Mouse (Mus musculus): Measurements from ENCODE around the gene Tectb. TPM values are rescaled to one million over a fixed set of nuclear protein-coding genes. Genes with fewer than 3 reads are reported as not detected.
"Not testable (repeated sequence)": the region's sequence is repeated elsewhere in the genome, so short reads cannot be mapped to it uniquely, and the experiment has no call there.

Tectb gene
- polyA plus RNA-seq, 1 experiment from 2014 or later = not detected

- 59% methylated on average over 11 of the region's 11 CpGs for WGBS
- ATAC-seq (replicated peaks; ENCODE audit: extremely low read depth, insufficient read depth, low FRiP score) = no peak
- Histone ChIP-seq H3K27ac (ENCODE audit: low read length) (no peak overlapping the region), H3K4me2 (ENCODE audit: low read depth, low read length) (no peak overlapping the region), H3K4me3 (ENCODE audit: low read length) (no peak overlapping the region), H3K9ac (ENCODE audit: low read length) (no peak overlapping the region), H3K36me3 (ENCODE audit: control insufficient read depth, insufficient read depth) (no peaks in the 10 kb centered on the region), H3K9me3 (replicated peaks; ENCODE audit: control insufficient read depth, low read length) (no peaks in the 10 kb centered on the region), H3K4me1 (ENCODE audit: control insufficient read depth, insufficient read depth, low read length) (peaks cover 4% of the 10 kb centered on the region; the same call in 1 of the 2 replicates), H3K27me3 (ENCODE audit: control insufficient read depth, insufficient read depth, low read length) (no peaks in the 10 kb centered on the region)
These were observed 36.9 kb upstream of the Tectb start for GRCm38 (mm10) chr19:55143391-55144300.

DNA sequence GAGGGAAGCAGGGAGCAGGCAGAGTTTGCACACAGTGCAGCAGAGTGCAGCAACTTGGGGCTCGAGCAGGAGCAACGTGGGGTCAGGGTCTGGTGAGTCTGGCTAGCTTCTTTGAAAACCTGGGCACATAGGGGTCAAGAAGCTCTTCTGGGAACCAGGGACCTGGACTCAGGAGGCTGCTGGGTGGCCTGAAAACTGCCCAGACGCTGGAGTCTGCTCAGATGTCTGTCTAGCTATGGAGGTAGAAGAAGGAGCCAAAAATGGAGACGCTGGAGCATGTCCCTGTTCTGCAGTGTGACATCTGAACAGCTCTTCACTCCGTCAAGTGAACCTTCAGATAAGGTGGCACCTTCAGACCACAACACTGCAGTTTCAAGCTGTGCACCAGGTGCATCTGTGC, 35.8 kb upstream of the Tectb start:
- ATAC-seq (replicated peaks; ENCODE audit: extremely low read depth, insufficient read depth, low FRiP score) = no peak
- Histone ChIP-seq H3K9ac (ENCODE audit: low read length) (no peak overlapping the region), H3K9me3 (replicated peaks; ENCODE audit: control insufficient read depth, low read length) (no peaks in the 10 kb centered on the region), H3K4me3 (ENCODE audit: low read length) (no peak overlapping the region), H3K36me3 (ENCODE audit: control insufficient read depth, insufficient read depth) (no peaks in the 10 kb centered on the region), H3K4me2 (ENCODE audit: low read depth, low read length) (no peak overlapping the region), H3K4me1 (ENCODE audit: control insufficient read depth, insufficient read depth, low read length) (peaks cover 3% of the 10 kb centered on the region; the same call in 1 of the 2 replicates), H3K27me3 (ENCODE audit: control insufficient read depth, insufficient read depth, low read length) (no peaks in the 10 kb centered on the region), H3K27ac (ENCODE audit: low read length) (no peak overlapping the region)
- WGBS = 53% methylated on average over 5 of the region's 5 CpGs

DNA sequence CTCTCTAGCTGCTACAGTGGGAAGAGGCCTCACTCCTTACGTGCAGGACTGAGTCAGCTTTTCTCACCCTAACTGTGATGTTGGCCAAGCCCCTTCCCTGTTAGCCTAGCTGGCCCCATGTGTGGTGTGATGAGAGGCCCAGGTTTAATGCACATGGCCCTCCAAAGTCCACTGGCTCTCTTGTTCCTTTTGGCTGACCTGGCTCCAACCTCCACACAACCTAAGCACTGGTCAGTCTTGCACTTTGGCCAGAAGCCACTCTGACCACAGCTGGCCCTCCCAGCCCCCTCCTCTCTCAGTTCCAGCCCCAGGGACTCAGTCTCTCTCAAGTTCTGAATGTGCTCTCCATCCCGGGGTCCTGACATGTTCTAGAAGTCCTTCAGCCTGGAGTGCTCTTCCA, 35.4 kb upstream of the Tectb start:
- Histone ChIP-seq H3K27ac (ENCODE audit: low read length) (no peak overlapping the region), H3K9me3 (replicated peaks; ENCODE audit: control insufficient read depth, low read length) (no peaks in the 10 kb centered on the region), H3K4me2 (ENCODE audit: low read depth, low read length) (no peak overlapping the region), H3K27me3 (ENCODE audit: control insufficient read depth, insufficient read depth, low read length) (no peaks in the 10 kb centered on the region), H3K9ac (ENCODE audit: low read length) (no peak overlapping the region), H3K4me1 (ENCODE audit: control insufficient read depth, insufficient read depth, low read length) (peaks cover 3% of the 10 kb centered on the region; the same call in 1 of the 2 replicates), H3K36me3 (ENCODE audit: control insufficient read depth, insufficient read depth) (no peaks in the 10 kb centered on the region), H3K4me3 (ENCODE audit: low read length) (no peak overlapping the region)
- no peak for ATAC-seq (replicated peaks; ENCODE audit: extremely low read depth, insufficient read depth, low FRiP score)
- WGBS = 80% methylated on average over 2 of the region's 2 CpGs

GRCm38 (mm10) chr19:55147568-55147967, 33.0 kb upstream of the Tectb start:
- WGBS = 60% methylated on average over 9 of the region's 9 CpGs
- Histone ChIP-seq H3K4me2 (ENCODE audit: low read depth, low read length) (no peak overlapping the region), H3K4me1 (ENCODE audit: control insufficient read depth, insufficient read depth, low read length) (peaks cover 3% of the 10 kb centered on the region; the same call in 1 of the 2 replicates), H3K9ac (ENCODE audit: low read length) (no peak overlapping the region), H3K9me3 (replicated peaks; ENCODE audit: control insufficient read depth, low read length) (no peaks in the 10 kb centered on the region), H3K36me3 (ENCODE audit: control insufficient read depth, insufficient read depth) (no peaks in the 10 kb centered on the region), H3K27ac (ENCODE audit: low read length) (no peak overlapping the region), H3K27me3 (ENCODE audit: control insufficient read depth, insufficient read depth, low read length) (no peaks in the 10 kb centered on the region), H3K4me3 (ENCODE audit: low read length) (no peak overlapping the region)
- ATAC-seq (replicated peaks; ENCODE audit: extremely low read depth, insufficient read depth, low FRiP score) = no peak

DNA sequence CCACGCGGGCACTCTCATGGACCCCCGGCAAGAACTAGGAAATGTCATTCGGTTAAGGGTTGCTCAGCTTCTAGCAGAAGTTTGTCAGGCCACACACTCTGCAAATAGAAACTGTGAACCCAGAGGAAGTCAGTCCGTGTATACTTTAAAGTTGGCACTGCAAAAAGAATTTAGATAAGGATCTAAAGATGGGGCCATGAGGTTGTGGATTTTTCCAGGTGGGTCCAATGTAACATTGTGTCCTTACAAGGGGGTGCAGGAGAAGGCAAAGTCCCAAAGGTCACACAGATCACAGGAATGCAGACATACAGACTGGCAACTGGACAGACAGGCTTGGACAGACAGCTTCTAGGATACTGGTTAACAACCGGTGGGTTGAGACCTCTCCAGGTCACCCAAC, 32.4 kb upstream of the Tectb start:
- Histone ChIP-seq H3K27me3 (ENCODE audit: control insufficient read depth, insufficient read depth, low read length) (no peaks in the 10 kb centered on the region), H3K4me2 (ENCODE audit: low read depth, low read length) (no peak overlapping the region), H3K27ac (ENCODE audit: low read length) (no peak overlapping the region), H3K9ac (ENCODE audit: low read length) (no peak overlapping the region), H3K4me3 (ENCODE audit: low read length) (no peak overlapping the region), H3K36me3 (ENCODE audit: control insufficient read depth, insufficient read depth) (no peaks in the 10 kb centered on the region), H3K9me3 (replicated peaks; ENCODE audit: control insufficient read depth, low read length) (no peaks in the 10 kb centered on the region), H3K4me1 (ENCODE audit: control insufficient read depth, insufficient read depth, low read length) (peaks cover 3% of the 10 kb centered on the region; the same call in 1 of the 2 replicates)
- ATAC-seq (replicated peaks; ENCODE audit: extremely low read depth, insufficient read depth, low FRiP score) = no peak
- WGBS = 75% methylated on average over 6 of the region's 6 CpGs

DNA sequence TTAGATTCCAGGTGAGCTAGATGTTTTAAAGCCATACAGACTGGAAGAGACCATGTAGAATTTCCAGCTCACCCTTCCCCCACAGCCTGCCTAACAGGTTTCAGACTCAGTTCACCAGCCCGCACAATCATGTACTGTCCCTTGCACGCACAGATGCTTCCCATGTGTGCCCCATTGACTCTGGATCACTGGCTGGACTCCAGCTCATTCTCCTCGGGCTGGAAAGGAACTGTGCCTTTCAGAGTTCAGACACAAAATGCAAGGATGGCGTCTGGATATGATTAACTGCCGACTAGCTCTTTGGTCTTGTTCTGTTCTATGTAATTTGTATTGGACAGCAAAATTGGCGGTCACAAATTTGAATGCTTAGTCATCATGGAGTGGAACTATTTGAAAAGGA, 30.9 kb upstream of the Tectb start:
- no peak for ATAC-seq (replicated peaks; ENCODE audit: extremely low read depth, insufficient read depth, low FRiP score)
- Histone ChIP-seq H3K36me3 (ENCODE audit: control insufficient read depth, insufficient read depth) (no peaks in the 10 kb centered on the region), H3K27me3 (ENCODE audit: control insufficient read depth, insufficient read depth, low read length) (no peaks in the 10 kb centered on the region), H3K4me1 (ENCODE audit: control insufficient read depth, insufficient read depth, low read length) (peaks cover 3% of the 10 kb centered on the region; the same call in 1 of the 2 replicates), H3K4me3 (ENCODE audit: low read length) (no peak overlapping the region), H3K9ac (ENCODE audit: low read length) (no peak overlapping the region), H3K4me2 (ENCODE audit: low read depth, low read length) (no peak overlapping the region), H3K9me3 (replicated peaks; ENCODE audit: control insufficient read depth, low read length) (no peaks in the 10 kb centered on the region), H3K27ac (ENCODE audit: low read length) (no peak overlapping the region)
- WGBS = 69% methylated on average over 6 of the region's 6 CpGs

DNA sequence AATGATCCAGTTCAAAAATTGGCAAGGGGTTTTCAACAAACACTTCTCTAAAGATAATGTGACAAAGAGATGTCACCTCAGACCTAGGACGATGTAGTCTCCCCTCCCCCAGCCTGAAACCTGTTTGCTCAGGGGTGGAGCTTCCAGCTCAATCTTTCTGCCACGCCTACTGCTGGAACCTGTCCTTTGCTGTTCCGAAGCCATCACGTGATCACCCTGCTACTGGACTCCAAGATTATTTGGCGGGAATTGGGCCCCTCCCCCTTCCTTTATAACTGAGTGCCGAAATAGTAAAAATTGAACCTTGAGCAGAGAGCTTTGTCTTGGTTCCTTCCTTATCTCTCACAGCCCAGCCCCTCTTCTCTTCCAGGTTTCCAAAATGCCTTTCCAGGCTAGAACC, 28.3 kb upstream of the Tectb start:
- not testable (repeated sequence) for H3K9ac ChIP-seq (ENCODE audit: low read length)

DNA sequence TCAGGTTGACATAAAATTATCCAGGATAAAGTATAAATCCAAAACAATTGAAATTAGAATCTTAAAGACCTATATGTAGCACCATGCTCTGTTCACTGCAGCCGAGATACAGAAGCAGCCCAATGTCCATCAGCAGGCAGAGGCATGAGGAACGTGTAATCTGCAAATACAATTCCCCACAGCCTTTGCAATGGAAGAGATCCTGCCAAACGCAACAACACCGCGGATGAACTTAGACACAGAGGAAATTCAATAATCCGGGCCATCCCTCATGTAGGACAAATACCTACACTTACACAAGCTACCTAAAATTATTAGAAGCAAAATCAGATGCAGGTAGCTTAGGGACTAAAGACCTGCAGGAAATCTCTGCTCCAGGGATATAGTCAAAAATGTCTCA, 27.6 kb upstream of the Tectb start:
- Histone ChIP-seq H3K36me3 (ENCODE audit: control insufficient read depth, insufficient read depth) (no peaks in the 10 kb centered on the region), H3K9me3 (replicated peaks; ENCODE audit: control insufficient read depth, low read length) (no peaks in the 10 kb centered on the region), H3K4me3 (ENCODE audit: low read length) (no peak overlapping the region), H3K4me1 (ENCODE audit: control insufficient read depth, insufficient read depth, low read length) (no peaks in the 10 kb centered on the region), H3K27ac (ENCODE audit: low read length) (no peak overlapping the region), H3K9ac (ENCODE audit: low read length) (no peak overlapping the region), H3K4me2 (ENCODE audit: low read depth, low read length) (no peak overlapping the region), H3K27me3 (ENCODE audit: control insufficient read depth, insufficient read depth, low read length) (no peaks in the 10 kb centered on the region)
- WGBS = 82% methylated on average over 6 of the region's 6 CpGs
- ATAC-seq (replicated peaks; ENCODE audit: extremely low read depth, insufficient read depth, low FRiP score) = no peak

More for the DNA sequence above, 28.3 kb upstream of the Tectb start:
- H3K4me2 ChIP-seq (ENCODE audit: low read depth, low read length); H3K9me3 ChIP-seq (replicated peaks; ENCODE audit: control insufficient read depth, low read length); H3K4me1 ChIP-seq (ENCODE audit: control insufficient read depth, insufficient read depth, low read length); H3K4me3 ChIP-seq (ENCODE audit: low read length); H3K36me3 ChIP-seq (ENCODE audit: control insufficient read depth, insufficient read depth); H3K27me3 ChIP-seq (ENCODE audit: control insufficient read depth, insufficient read depth, low read length); ATAC-seq (replicated peaks; ENCODE audit: extremely low read depth, insufficient read depth, low FRiP score); H3K27ac ChIP-seq (ENCODE audit: low read length): not testable (repeated sequence)
- WGBS = 51% methylated on average over 5 of the region's 6 CpGs

DNA sequence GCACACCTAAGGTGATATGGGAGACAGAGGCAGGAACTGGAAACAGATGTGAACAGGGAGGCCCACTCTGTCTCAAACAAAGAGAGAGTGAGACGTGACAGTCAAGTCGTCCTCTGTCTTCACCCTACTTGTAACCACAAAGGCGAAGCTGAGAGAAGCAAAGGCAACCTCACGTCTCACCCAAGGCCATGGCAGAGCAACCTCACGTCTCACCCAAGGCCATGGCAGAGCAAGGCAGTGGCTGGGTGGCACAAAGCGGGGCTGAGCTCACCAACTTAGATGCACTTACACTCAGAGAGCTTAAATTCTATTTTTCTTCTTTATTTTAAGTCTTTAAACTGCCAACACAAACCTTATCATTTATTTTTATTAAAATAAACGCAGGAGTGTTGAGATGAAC, 23.5 kb upstream of the Tectb start:
- WGBS = 72% methylated on average over 7 of the region's 7 CpGs
- Histone ChIP-seq H3K4me3 (ENCODE audit: low read length) (no peak overlapping the region), H3K27ac (ENCODE audit: low read length) (no peak overlapping the region), H3K9ac (ENCODE audit: low read length) (no peak overlapping the region), H3K4me1 (ENCODE audit: control insufficient read depth, insufficient read depth, low read length) (no peaks in the 10 kb centered on the region), H3K36me3 (ENCODE audit: control insufficient read depth, insufficient read depth) (no peaks in the 10 kb centered on the region), H3K27me3 (ENCODE audit: control insufficient read depth, insufficient read depth, low read length) (no peaks in the 10 kb centered on the region), H3K9me3 (replicated peaks; ENCODE audit: control insufficient read depth, low read length) (no peaks in the 10 kb centered on the region), H3K4me2 (ENCODE audit: low read depth, low read length) (no peak overlapping the region)
- ATAC-seq (replicated peaks; ENCODE audit: extremely low read depth, insufficient read depth, low FRiP score) = no peak
